Mouse (Mus musculus) midbrain, postnatal 0 days (tissue): ENCODE data around the gene Hist1h2bb. TPM values are rescaled to one million over a fixed set of nuclear protein-coding genes. Genes with fewer than 3 reads are reported as not detected.

ENCODE experiments used
- ATAC-seq: fragments of 200-750 bp; cut with Nextera tagmentation; 2 replicates; pipeline ENCODE4 v1.8.0; 2017; ENCODE audit warnings: moderate number of reproducible peaks, mild to moderate bottlenecking, moderate TSS enrichment, moderate library complexity; ENCODE audit not compliant: low FRiP score
- DNase-seq: peaks from one replicate; pipeline ENCODE4 v3.0.0-alpha.2; 2015; ENCODE audit warnings: low spot score
- H3K27ac ChIP-seq: fragments of 300-500 bp; sonication (generic); 2 replicates; pipeline ENCODE4 v1.5.1; 2014; ENCODE audit warnings: low read depth, mild to moderate bottlenecking, low read length, mixed read lengths
- H3K27me3 ChIP-seq: fragments of 300-500 bp; sonication (generic); 2 replicates; pipeline ENCODE4 v1.6.1; 2014; ENCODE audit warnings: low read length, control low read depth, mixed read lengths; ENCODE audit not compliant: insufficient read depth
- H3K36me3 ChIP-seq: fragments of 300-500 bp; sonication (generic); 2 replicates; pipeline ENCODE4 v1.6.1; 2014; ENCODE audit warnings: low read length, control low read depth, mixed read lengths; ENCODE audit not compliant: insufficient read depth
- H3K4me1 ChIP-seq: fragments of 300-500 bp; sonication (generic); 2 replicates; pipeline ENCODE4 v1.6.1; 2014; ENCODE audit warnings: mild to moderate bottlenecking, control low read depth, antibody characterized with exemption, low read length, mixed read lengths; ENCODE audit not compliant: insufficient read depth
- H3K4me2 ChIP-seq: fragments of 300-500 bp; sonication (generic); 2 replicates; pipeline ENCODE4 v1.6.1; 2014; ENCODE audit warnings: low read depth, mild to moderate bottlenecking, low read length, mixed read lengths; ENCODE audit not compliant: poor library complexity, severe bottlenecking
- H3K4me3 ChIP-seq: fragments of 300-500 bp; sonication (generic); 2 replicates; pipeline ENCODE4 v1.5.1; 2014; ENCODE audit warnings: low read depth, mild to moderate bottlenecking, low read length, moderate library complexity
- H3K9ac ChIP-seq: fragments of 300-500 bp; sonication (generic); replicated peaks from 2 replicates; pipeline ENCODE4 v1.6.1; 2014; ENCODE audit warnings: mild to moderate bottlenecking, low read length, moderate library complexity, mixed read lengths; ENCODE audit not compliant: poor library complexity, severe bottlenecking
- H3K9me3 ChIP-seq: fragments of 300-500 bp; sonication (generic); 2 replicates; pipeline ENCODE4 v1.6.1; 2016; ENCODE audit warnings: low read length, control low read depth
- CTCF ChIP-seq: IDR thresholded peaks from 2 replicates; pipeline ENCODE4 v1.5.1; 2016; ENCODE audit warnings: antibody characterized with exemption, mild to moderate bottlenecking
- WGBS: fragments of 180-500 bp; shearing (Covaris S2); extraction: QIAGEN DNeasy Blood & Tissue Kit; methylation state at CpG from one replicate; pipeline ENCODE4 v1.1.7; 2014; 5-methylcytosine and 5-hydroxymethylcytosine counted together
- microRNA-seq: library from miRNA; unstranded; fragments of <30 nt; microRNA quantifications from one replicate; pipeline ENCODE4, GENCODE M21; 2016; ENCODE audit warnings: borderline number of aligned reads
- polyA plus RNA-seq: library from polyadenylated mRNA; unstranded; fragments of >200 nt; fragmentation: Nextera tagmentation; extraction: Ambion mirVana; gene quantifications from 2 replicates; pipeline ENCODE4 v1.2.1, GENCODE M21; 2015
- total RNA-seq: library from RNA; depleted of rRNA; stranded (reverse); fragments of >200 nt; gene quantifications from 2 replicates; pipeline ENCODE4 v1.2.3, GENCODE M21; 2014; rRNA removed

Hist1h2bb gene
- total and polyA plus RNA-seq, 2 experiments from 2014 or later = 821 TPM; not detected in 1

DNA sequence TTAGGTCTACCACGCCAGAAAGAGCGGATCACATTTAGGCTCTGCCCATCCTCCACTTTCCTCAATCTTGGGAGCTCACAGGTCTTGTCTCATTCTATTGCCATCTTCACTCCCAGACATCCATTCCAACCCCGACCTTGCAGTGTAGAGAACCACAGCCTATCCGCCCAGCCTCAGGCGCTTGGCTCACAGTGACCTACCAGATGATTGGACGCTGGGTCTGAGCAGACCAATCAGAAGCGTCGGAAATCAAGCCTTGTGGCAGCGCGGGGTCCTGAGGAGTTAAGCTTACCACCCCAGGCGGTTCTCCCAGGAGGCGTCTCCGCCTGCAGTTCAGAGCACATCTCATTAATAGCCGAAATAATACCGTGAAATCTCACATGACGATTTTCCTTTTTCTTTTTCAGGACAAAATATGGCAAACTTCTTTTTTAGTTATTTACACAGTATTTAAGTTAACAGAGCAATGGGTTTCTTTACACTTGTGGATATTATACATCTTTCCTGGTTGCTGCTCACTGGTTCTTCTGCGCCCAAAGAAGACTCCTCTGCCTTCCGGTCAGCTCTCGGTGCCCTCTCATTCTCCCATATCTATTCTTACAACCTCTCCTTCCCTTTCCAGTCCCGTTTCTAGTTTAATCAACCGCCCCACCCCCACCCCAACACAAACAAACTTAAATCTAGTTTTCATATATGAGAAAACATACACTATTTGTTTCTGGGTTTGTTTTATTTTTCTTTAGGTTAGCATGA lies 26.2 kb downstream of the Hist1h2bb start:
- Histone ChIP-seq H3K4me2 (peak overlapping the region; percentile 44), H3K36me3 (no peaks in the 10 kb centered on the region), H3K9me3 (no peaks in the 10 kb centered on the region), H3K27me3 (no peaks in the 10 kb centered on the region), H3K4me3 (peak overlapping the region; percentile 18), H3K9ac (no peak overlapping the region), H3K27ac (no peak overlapping the region), H3K4me1 (0 out of 2 replicates have a peak, but pooled peaks cover 5% of the 10 kb centered on the region)
- peak; percentile 86 for ATAC-seq
- no peak for TF ChIP-seq CTCF
- WGBS = 20% methylated on average over 21 of the region's 21 CpGs
- peak; percentile 55 for DNase-seq

DNA sequence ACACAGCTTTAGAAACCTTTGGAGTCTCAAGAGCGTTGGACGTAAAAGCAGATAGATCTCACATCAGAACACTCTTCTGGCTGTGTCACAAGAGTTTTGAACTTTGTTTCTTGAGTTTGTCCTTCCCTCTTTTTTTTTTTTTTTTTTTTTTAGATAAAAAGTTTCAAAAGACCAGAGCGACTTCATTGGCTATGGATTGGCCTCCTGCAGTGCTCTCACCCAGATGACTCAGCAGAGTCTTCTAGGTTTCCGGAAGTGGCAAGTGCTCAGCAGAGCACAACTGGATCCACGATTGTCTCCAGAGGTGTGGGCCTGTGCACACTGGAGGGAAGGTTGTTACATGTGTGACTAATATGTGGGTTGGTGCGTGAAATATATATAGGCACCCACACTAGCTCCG lies 31.8 kb downstream of the Hist1h2bb start:
- H3K4me2 ChIP-seq = no peak overlapping the region
- no peaks in the 10 kb centered on the region for H3K9me3 ChIP-seq
- no peak overlapping the region for H3K27ac ChIP-seq
- ATAC-seq = no peak
- H3K4me3 ChIP-seq = no peak overlapping the region
- H3K36me3 ChIP-seq = no peaks in the 10 kb centered on the region
- no peaks in the 10 kb centered on the region for H3K4me1 ChIP-seq
- WGBS = 95% methylated on average over 7 of the region's 7 CpGs
- no peak for TF ChIP-seq CTCF
- no peaks in the 10 kb centered on the region for H3K27me3 ChIP-seq
- no peak for DNase-seq
- no peak overlapping the region for H3K9ac ChIP-seq

DNA sequence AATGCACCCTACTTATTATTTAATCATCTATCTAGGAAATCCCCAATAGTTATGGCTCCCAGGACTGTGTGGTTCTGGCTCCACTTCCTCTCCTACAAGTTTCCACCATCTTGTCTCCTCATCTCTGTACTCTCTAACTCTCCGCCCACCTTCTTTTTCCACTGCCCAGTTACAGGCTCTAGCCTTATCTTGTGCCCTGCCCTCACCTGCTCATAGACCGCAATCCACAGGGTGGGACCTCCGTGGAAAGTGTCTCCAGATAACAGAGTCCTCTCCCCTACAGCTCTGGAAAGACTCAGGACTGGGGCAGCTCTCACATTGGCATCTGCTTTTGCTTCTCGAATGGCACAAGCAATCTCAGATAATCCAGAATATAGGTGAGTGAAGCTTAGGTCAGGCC lies 32.5 kb downstream of the Hist1h2bb start:
- no peak for TF ChIP-seq CTCF
- no peak overlapping the region for H3K4me2 ChIP-seq
- H3K36me3 ChIP-seq = no peaks in the 10 kb centered on the region
- DNase-seq (no peak), ATAC-seq (no peak)
- no peak overlapping the region for H3K27ac ChIP-seq
- no peak overlapping the region for H3K4me3 ChIP-seq
- 88% methylated on average over 4 of the region's 4 CpGs for WGBS
- H3K9me3 ChIP-seq = no peaks in the 10 kb centered on the region
- H3K4me1 ChIP-seq = no peaks in the 10 kb centered on the region
- H3K27me3 ChIP-seq = no peaks in the 10 kb centered on the region
- H3K9ac ChIP-seq = no peak overlapping the region

DNA sequence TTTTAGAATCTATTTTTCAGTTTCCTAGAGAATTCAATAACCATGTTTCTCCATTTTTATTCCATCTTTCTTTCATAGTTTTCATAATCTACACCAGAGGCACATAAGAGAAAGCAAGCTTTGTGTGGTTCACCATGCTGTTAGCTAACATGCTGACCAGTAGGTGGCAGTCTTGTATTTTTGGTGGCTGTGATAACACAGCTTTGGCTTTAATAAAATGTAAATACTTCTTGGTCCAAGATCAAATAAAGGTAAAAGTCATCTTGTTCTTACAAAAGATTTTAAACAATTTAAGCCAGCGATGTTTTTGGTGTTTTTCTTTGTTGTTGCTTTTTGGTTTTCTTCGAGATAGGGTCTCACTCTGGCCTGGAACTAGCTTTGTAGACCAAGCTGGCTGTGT lies 46.0 kb downstream of the Hist1h2bb start:
- Histone ChIP-seq H3K9ac (no peak overlapping the region), H3K9me3 (no peaks in the 10 kb centered on the region), H3K27me3 (no peaks in the 10 kb centered on the region), H3K4me1 (no peaks in the 10 kb centered on the region), H3K4me2 (no peak overlapping the region), H3K4me3 (no peak overlapping the region), H3K36me3 (no peaks in the 10 kb centered on the region), H3K27ac (no peak overlapping the region)
- peak; percentile 95 for TF ChIP-seq CTCF
- ATAC-seq (no peak), DNase-seq (peak; percentile 82)
- WGBS = 38% methylated on average over 2 of the region's 2 CpGs

Small RNA genes within 50 kb of the gene (microRNA-seq; reads per million reads assigned to microRNA genes)
- gene Gm44314 (not detected), gene Gm44484 (not detected)

Other genes with a start within 250 kb of the Hist1h2bb start
Only the 30 nearest of the 37 such genes appear.
- gene Hist1h1d, start 193.5 kb upstream of the Hist1h2bb start, total RNA-seq = 21.3 and 23.4 TPM in 2 replicates
- gene Hist1h1d, start 193.5 kb upstream of the Hist1h2bb start, polyA plus RNA-seq = 0.04 and 0.07 TPM in 2 replicates
- gene Hist1h3e, start 184.4 kb upstream of the Hist1h2bb start, total RNA-seq = 203 and 384 TPM in 2 replicates
- gene Hist1h3e, start 184.4 kb upstream of the Hist1h2bb start, polyA plus RNA-seq = 1.2 and 1.9 TPM in 2 replicates
- 76.7 and 98.8 TPM in 2 replicates for gene Hist1h2ae, start 175.5 kb upstream of the Hist1h2bb start, total RNA-seq
- gene Hist1h2ae, start 175.5 kb upstream of the Hist1h2bb start, polyA plus RNA-seq = 4.5 and 5.9 TPM in 2 replicates
- gene Hist1h2bg, start 175.3 kb upstream of the Hist1h2bb start, total RNA-seq = 248 and 572 TPM in 2 replicates
- gene Hist1h2bg, start 175.3 kb upstream of the Hist1h2bb start, polyA plus RNA-seq = 2.8 and 4.5 TPM in 2 replicates
- 194 and 327 TPM in 2 replicates for gene Hist1h2bf, start 172.5 kb upstream of the Hist1h2bb start, total RNA-seq
- 0.43 TPM in 1 of 2 replicates, not detected in the other for gene Hist1h2bf, start 172.5 kb upstream of the Hist1h2bb start, polyA plus RNA-seq
- gene Hist1h2ad, start 172.4 kb upstream of the Hist1h2bb start, total RNA-seq = 162 and 232 TPM in 2 replicates
- not detected in 2 replicates for gene Hist1h2ad, start 172.4 kb upstream of the Hist1h2bb start, polyA plus RNA-seq
- gene Hist1h3d, start 171.0 kb upstream of the Hist1h2bb start, total RNA-seq = 49.8 and 92.5 TPM in 2 replicates
- 0.42 and 0.55 TPM in 2 replicates for gene Hist1h3d, start 171.0 kb upstream of the Hist1h2bb start, polyA plus RNA-seq
- gene Hist1h4d, start 165.1 kb upstream of the Hist1h2bb start, total RNA-seq = 900 and 1,141 TPM in 2 replicates
- 18.0 and 18.8 TPM in 2 replicates for gene Hist1h4d, start 165.1 kb upstream of the Hist1h2bb start, polyA plus RNA-seq
- 75.1 and 75.2 TPM in 2 replicates for gene Hist1h2be, start 125.6 kb upstream of the Hist1h2bb start, total RNA-seq
- gene Hist1h2be, start 125.6 kb upstream of the Hist1h2bb start, polyA plus RNA-seq = 0.32 and 0.33 TPM in 2 replicates
- 159 and 160 TPM in 2 replicates for gene Hist1h1e, start 124.2 kb upstream of the Hist1h2bb start, total RNA-seq
- 8.0 and 9.5 TPM in 2 replicates for gene Hist1h1e, start 124.2 kb upstream of the Hist1h2bb start, polyA plus RNA-seq
- gene Hist1h2ac, start 62.8 kb upstream of the Hist1h2bb start, total RNA-seq = 16.6 and 45.8 TPM in 2 replicates
- 0.21 and 0.28 TPM in 2 replicates for gene Hist1h2ac, start 62.8 kb upstream of the Hist1h2bb start, polyA plus RNA-seq
- 66.3 and 125 TPM in 2 replicates for gene Hist1h2bc, start 62.5 kb upstream of the Hist1h2bb start, total RNA-seq
- gene Hist1h2bc, start 62.5 kb upstream of the Hist1h2bb start, polyA plus RNA-seq = 23.7 and 28.6 TPM in 2 replicates
- 0.93 TPM in 1 of 2 replicates, not detected in the other for gene Hist1h1t, start 50.9 kb upstream of the Hist1h2bb start, total RNA-seq
- gene Hist1h1t, start 50.9 kb upstream of the Hist1h2bb start, polyA plus RNA-seq = not detected in 2 replicates
- 622 and 783 TPM in 2 replicates for gene Hist1h4c, start 48.3 kb upstream of the Hist1h2bb start, total RNA-seq
- 1.5 and 2.2 TPM in 2 replicates for gene Hist1h4c, start 48.3 kb upstream of the Hist1h2bb start, polyA plus RNA-seq
- gene Hfe, start 35.9 kb upstream of the Hist1h2bb start, total RNA-seq = 1.8 and 2.5 TPM in 2 replicates
- gene Hfe, start 35.9 kb upstream of the Hist1h2bb start, polyA plus RNA-seq = 4.0 and 5.8 TPM in 2 replicates
- gene Hist1h1c, start 7.9 kb upstream of the Hist1h2bb start, total RNA-seq = 243 and 275 TPM in 2 replicates
- 26.1 and 26.5 TPM in 2 replicates for gene Hist1h1c, start 7.9 kb upstream of the Hist1h2bb start, polyA plus RNA-seq
- 206 and 420 TPM in 2 replicates for gene Hist1h3c, start 1.1 kb upstream of the Hist1h2bb start, total RNA-seq
- gene Hist1h3c, start 1.1 kb upstream of the Hist1h2bb start, polyA plus RNA-seq = not detected in 2 replicates
- 98.5 and 290 TPM in 2 replicates for gene Hist1h2ab, start 4.4 kb downstream of the Hist1h2bb start, total RNA-seq
- 2.1 and 2.4 TPM in 2 replicates for gene Hist1h2ab, start 4.4 kb downstream of the Hist1h2bb start, polyA plus RNA-seq
- 124 and 290 TPM in 2 replicates for gene Hist1h3b, start 5.5 kb downstream of the Hist1h2bb start, total RNA-seq
- 0.50 and 0.51 TPM in 2 replicates for gene Hist1h3b, start 5.5 kb downstream of the Hist1h2bb start, polyA plus RNA-seq
- gene Hist1h4b, start 10.3 kb downstream of the Hist1h2bb start, total RNA-seq = 143 and 315 TPM in 2 replicates
- 1.6 and 2.0 TPM in 2 replicates for gene Hist1h4b, start 10.3 kb downstream of the Hist1h2bb start, polyA plus RNA-seq
- 171 and 405 TPM in 2 replicates for gene Hist1h4a, start 14.5 kb downstream of the Hist1h2bb start, total RNA-seq
- not detected in 2 replicates for gene Hist1h4a, start 14.5 kb downstream of the Hist1h2bb start, polyA plus RNA-seq
- 322 and 620 TPM in 2 replicates for gene Hist1h3a, start 15.7 kb downstream of the Hist1h2bb start, total RNA-seq
- gene Hist1h3a, start 15.7 kb downstream of the Hist1h2bb start, polyA plus RNA-seq = 0.99 and 1.4 TPM in 2 replicates
- gene Hist1h1a, start 16.9 kb downstream of the Hist1h2bb start, total RNA-seq = 90.8 and 138 TPM in 2 replicates
- gene Hist1h1a, start 16.9 kb downstream of the Hist1h2bb start, polyA plus RNA-seq = not detected in 2 replicates
- gene Trim38, start 23.2 kb downstream of the Hist1h2bb start, total RNA-seq = not detected in 2 replicates
- gene Trim38, start 23.2 kb downstream of the Hist1h2bb start, polyA plus RNA-seq = 0.10 TPM in 1 of 2 replicates, not detected in the other
- 0.11 TPM in 1 of 2 replicates, not detected in the other for gene Slc17a2, start 60.3 kb downstream of the Hist1h2bb start, total RNA-seq
- not detected in 2 replicates for gene Slc17a2, start 60.3 kb downstream of the Hist1h2bb start, polyA plus RNA-seq
- 0.05 TPM in 1 of 2 replicates, not detected in the other for gene Slc17a3, start 92.7 kb downstream of the Hist1h2bb start, total RNA-seq
- gene Slc17a3, start 92.7 kb downstream of the Hist1h2bb start, polyA plus RNA-seq = not detected in 2 replicates
- not detected in 2 replicates for gene Slc17a1, start 121.0 kb downstream of the Hist1h2bb start, total RNA-seq
- gene Slc17a1, start 121.0 kb downstream of the Hist1h2bb start, polyA plus RNA-seq = not detected in 2 replicates
- not detected in 2 replicates for gene Slc17a4, start 168.3 kb downstream of the Hist1h2bb start, total RNA-seq
- gene Slc17a4, start 168.3 kb downstream of the Hist1h2bb start, polyA plus RNA-seq = not detected in 2 replicates
- gene Hist1h2ba, start 187.4 kb downstream of the Hist1h2bb start, total RNA-seq = not detected in 2 replicates
- not detected in 2 replicates for gene Hist1h2ba, start 187.4 kb downstream of the Hist1h2bb start, polyA plus RNA-seq
- not detected in 2 replicates for gene Hist1h2aa, start 187.7 kb downstream of the Hist1h2bb start, total RNA-seq
- gene Hist1h2aa, start 187.7 kb downstream of the Hist1h2bb start, polyA plus RNA-seq = not detected in 2 replicates